Mouse (Mus musculus): Measurements from ENCODE around the gene Abca8b. TPM values are rescaled to one million over a fixed set of nuclear protein-coding genes. Genes with fewer than 3 reads are reported as not detected.
"Not testable (repeated sequence)": the region's sequence is repeated elsewhere in the genome, so short reads cannot be mapped to it uniquely, and the experiment has no call there.

Gene Abca8b
- polyA plus RNA-seq, 1 experiment from 2014 or later: 3.4 TPM

DNA sequence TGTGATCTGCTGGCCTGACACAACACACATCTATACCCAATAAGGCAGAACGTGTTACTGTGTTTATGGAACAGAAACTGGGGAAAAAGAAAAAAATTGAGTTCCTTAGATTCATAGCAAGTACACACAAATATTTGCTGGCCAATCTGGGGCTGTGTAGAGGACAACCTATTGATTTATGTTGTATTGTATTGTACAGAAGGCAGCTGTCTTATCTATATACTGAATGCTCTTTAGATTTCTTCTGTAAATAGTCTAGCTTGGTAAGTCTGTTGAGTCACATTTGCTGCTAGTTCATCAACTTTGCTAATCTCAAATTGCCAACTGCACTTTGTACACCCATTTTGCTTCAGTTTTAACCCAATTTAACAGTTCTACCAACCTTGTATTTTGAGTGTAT is 7.5 kb downstream of the Abca8b start:
- Histone ChIP-seq H3K27ac (replicated peaks; ENCODE audit: low read depth, low read length) (no peak overlapping the region), H3K27me3 (replicated peaks; ENCODE audit: control insufficient read depth, insufficient read depth, low read length) (no peaks in the 10 kb centered on the region), H3K9ac (ENCODE audit: low read depth, low read length) (no peak overlapping the region), H3K36me3 (ENCODE audit: control insufficient read depth, insufficient read depth, low read length) (no peaks in the 10 kb centered on the region), H3K4me2 (ENCODE audit: low read depth, low read length) (no peak overlapping the region), H3K4me1 (ENCODE audit: control insufficient read depth, insufficient read depth, low read length) (no peaks in the 10 kb centered on the region), H3K4me3 (ENCODE audit: low read depth, low read length) (no peak overlapping the region), H3K9me3 (ENCODE audit: control insufficient read depth, low read length) (no peaks in the 10 kb centered on the region; the same call in 1 of the 2 replicates)
- ATAC-seq (ENCODE audit: low read depth) (no peak), DNase-seq (ENCODE audit: low spot score) (no peak)
- WGBS: 45% methylated on average over 1 of the region's 1 CpGs

DNA sequence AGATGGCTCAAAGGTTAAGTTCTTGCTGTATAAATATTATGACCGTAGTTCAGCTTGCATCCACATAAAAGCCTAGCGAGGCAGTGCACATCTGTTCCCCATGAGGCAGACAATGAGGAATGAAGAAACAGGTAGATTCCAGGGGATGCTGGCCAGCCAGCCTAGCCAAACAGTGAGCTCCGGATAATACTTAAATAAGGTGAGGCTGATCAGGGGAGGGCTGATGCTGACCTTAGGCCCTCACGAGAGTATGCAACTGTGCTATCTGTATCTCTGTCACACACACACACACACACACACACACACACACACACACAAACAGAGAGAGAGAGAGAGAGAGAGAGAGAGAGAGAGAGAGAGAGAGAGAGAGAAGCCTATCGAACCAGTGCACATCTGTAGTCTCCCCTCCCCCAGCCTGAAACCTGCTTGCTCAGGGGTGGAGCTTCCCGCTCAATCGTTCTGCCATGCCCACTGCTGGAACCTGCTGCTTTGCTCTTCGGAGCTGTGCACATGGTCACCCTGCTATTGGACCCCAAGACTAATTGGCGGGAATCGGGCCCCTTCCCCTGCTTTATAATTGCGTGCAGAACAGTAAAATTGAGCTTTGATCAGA is 8.1 kb downstream of the Abca8b start:
- not testable (repeated sequence) for H3K27me3 ChIP-seq (replicated peaks; ENCODE audit: control insufficient read depth, insufficient read depth, low read length); H3K36me3 ChIP-seq (ENCODE audit: control insufficient read depth, insufficient read depth, low read length); ATAC-seq (ENCODE audit: low read depth); H3K9me3 ChIP-seq (ENCODE audit: control insufficient read depth, low read length); H3K9ac ChIP-seq (ENCODE audit: low read depth, low read length); H3K27ac ChIP-seq (replicated peaks; ENCODE audit: low read depth, low read length); H3K4me3 ChIP-seq (ENCODE audit: low read depth, low read length); DNase-seq (ENCODE audit: low spot score); H3K4me1 ChIP-seq (ENCODE audit: control insufficient read depth, insufficient read depth, low read length); H3K4me2 ChIP-seq (ENCODE audit: low read depth, low read length)
- WGBS: 33% methylated on average over 11 of the region's 11 CpGs

DNA sequence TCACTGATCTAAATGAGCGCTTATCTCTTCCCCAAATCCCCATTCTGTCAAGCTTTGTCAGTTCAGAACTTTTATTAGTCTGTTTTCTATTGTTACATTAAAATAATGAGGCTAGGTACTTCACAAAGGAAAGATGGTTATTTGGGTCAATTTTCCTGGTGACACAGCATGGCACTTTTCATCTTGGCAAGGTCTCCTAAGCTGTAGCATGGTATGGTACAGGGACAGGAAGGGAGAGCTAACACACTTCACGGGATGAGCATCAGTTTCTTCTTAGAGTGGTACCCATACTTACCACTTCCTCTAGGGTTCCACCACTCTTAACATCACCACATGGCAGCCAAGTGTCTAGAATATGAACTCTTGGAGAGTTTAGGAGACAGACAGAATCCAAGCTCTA is 13.8 kb downstream of the Abca8b start:
- 90% methylated on average over 2 of the region's 2 CpGs for WGBS
- Histone ChIP-seq H3K27ac (replicated peaks; ENCODE audit: low read depth, low read length) (no peak overlapping the region), H3K4me2 (ENCODE audit: low read depth, low read length) (no peak overlapping the region), H3K4me1 (ENCODE audit: control insufficient read depth, insufficient read depth, low read length) (no peaks in the 10 kb centered on the region), H3K9ac (ENCODE audit: low read depth, low read length) (no peak overlapping the region), H3K36me3 (ENCODE audit: control insufficient read depth, insufficient read depth, low read length) (no peaks in the 10 kb centered on the region), H3K4me3 (ENCODE audit: low read depth, low read length) (no peak overlapping the region), H3K27me3 (replicated peaks; ENCODE audit: control insufficient read depth, insufficient read depth, low read length) (no peaks in the 10 kb centered on the region), H3K9me3 (ENCODE audit: control insufficient read depth, low read length) (peaks cover 7% of the 10 kb centered on the region)
- ATAC-seq (ENCODE audit: low read depth): no peak
- DNase-seq (ENCODE audit: low spot score): no peak

DNA sequence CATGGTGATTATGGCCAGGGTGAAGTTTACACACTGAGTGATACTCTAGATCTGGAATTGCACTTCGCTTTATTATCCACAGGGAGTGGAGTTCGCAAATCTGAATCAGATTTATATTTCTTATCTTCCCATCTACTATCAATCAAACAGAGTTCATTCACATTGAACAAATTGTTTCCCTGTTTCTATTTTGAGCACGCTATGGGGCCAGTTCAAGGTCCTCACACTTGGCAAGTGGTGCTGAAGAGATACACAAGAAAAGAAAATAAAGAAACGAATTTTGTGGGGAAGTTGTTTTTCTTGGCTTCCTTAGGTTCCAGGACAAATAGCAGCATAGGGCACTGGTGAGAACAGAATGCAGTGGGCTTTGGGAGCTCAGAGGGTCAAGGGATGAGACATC is 25.1 kb downstream of the Abca8b start:
- Histone ChIP-seq H3K27me3 (replicated peaks; ENCODE audit: control insufficient read depth, insufficient read depth, low read length) (no peaks in the 10 kb centered on the region), H3K4me1 (ENCODE audit: control insufficient read depth, insufficient read depth, low read length) (no peaks in the 10 kb centered on the region), H3K4me2 (ENCODE audit: low read depth, low read length) (no peak overlapping the region), H3K36me3 (ENCODE audit: control insufficient read depth, insufficient read depth, low read length) (no peaks in the 10 kb centered on the region), H3K27ac (replicated peaks; ENCODE audit: low read depth, low read length) (no peak overlapping the region), H3K9ac (ENCODE audit: low read depth, low read length) (no peak overlapping the region), H3K9me3 (ENCODE audit: control insufficient read depth, low read length) (0 out of 2 replicates have a peak, but pooled peaks cover 6% of the 10 kb centered on the region), H3K4me3 (ENCODE audit: low read depth, low read length) (no peak overlapping the region)
- 71% methylated on average over 4 of the region's 4 CpGs for WGBS
- ATAC-seq (ENCODE audit: low read depth): no peak
- DNase-seq (ENCODE audit: low spot score): no peak

DNA sequence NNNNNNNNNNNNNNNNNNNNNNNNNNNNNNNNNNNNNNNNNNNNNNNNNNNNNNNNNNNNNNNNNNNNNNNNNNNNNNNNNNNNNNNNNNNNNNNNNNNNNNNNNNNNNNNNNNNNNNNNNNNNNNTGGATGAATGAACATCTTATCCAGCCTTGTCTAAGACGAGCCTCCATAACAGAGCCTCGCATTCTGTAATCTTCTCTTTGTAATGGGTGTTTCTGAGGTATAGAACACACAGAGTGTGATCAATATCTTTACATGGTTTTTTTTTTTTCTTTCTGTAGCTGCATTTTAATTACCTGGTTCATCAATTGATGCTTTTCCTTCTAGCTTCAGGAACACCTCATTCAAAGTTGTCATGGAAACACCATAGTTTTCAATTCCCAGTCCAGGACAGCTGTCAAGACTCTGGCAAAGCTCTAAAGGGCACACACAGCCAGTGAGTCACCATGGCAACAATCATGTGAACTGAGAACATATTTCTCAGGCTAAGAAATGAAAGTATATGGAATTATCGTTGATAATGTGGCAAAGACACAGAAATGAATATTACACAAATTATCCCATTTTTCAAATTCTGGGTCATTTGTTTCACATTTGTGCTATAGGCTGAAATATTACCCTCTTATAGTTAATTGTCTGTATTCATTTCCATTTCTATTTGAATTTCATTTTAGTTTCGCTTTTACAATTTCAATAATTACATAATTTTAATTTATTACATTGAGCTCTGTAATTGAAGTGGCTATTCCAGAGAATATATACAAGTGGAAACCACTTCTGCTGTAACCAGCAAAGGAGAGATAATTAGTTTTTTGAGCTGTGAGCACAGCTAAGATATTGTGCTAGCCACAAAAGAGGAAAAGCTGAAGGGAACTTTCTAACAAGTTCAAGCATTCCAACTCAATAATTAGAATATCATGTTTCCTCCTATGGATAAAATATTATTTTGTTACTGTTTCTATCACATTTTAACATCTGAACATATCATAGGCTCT is 33.9 kb downstream of the Abca8b start:
- DNase-seq (ENCODE audit: low spot score): peak; percentile 9
- ATAC-seq (ENCODE audit: low read depth): no peak

DNA sequence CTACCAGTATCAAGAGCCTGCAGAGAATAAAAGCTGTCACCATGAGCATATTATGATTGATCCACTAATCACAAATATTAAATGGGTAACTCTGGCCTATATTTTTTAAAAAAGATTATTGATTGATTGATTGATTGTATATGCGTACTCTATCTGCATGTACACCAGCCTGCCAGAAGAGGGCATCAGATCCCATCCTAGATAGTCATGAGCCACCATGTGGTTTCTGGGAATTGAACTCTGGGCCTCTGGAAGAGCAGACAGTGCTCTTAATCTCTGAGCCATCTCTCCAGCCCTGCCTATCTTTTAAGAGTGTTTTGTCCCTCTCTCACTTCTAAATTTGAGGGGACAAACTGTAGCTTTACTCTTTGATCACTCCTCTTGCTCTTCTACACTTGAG is 40.5 kb downstream of the Abca8b start:
- H3K4me3 ChIP-seq (ENCODE audit: low read depth, low read length): no peak overlapping the region
- H3K27ac ChIP-seq (replicated peaks; ENCODE audit: low read depth, low read length): no peak overlapping the region
- ATAC-seq (ENCODE audit: low read depth): no peak
- no peak overlapping the region for H3K4me2 ChIP-seq (ENCODE audit: low read depth, low read length)
- H3K9ac ChIP-seq (ENCODE audit: low read depth, low read length): no peak overlapping the region
- no peaks in the 10 kb centered on the region for H3K4me1 ChIP-seq (ENCODE audit: control insufficient read depth, insufficient read depth, low read length)
- H3K9me3 ChIP-seq (ENCODE audit: control insufficient read depth, low read length): no peaks in the 10 kb centered on the region
- no peaks in the 10 kb centered on the region for H3K27me3 ChIP-seq (replicated peaks; ENCODE audit: control insufficient read depth, insufficient read depth, low read length)
- 95% methylated on average over 1 of the region's 1 CpGs for WGBS
- DNase-seq (ENCODE audit: low spot score): no peak
- H3K36me3 ChIP-seq (ENCODE audit: control insufficient read depth, insufficient read depth, low read length): no peaks in the 10 kb centered on the region

More for the DNA sequence above, 33.9 kb downstream of the Abca8b start:
- Histone ChIP-seq H3K36me3 (ENCODE audit: control insufficient read depth, insufficient read depth, low read length) (no peaks in the 10 kb centered on the region), H3K4me3 (ENCODE audit: low read depth, low read length) (no peak overlapping the region), H3K27me3 (replicated peaks; ENCODE audit: control insufficient read depth, insufficient read depth, low read length) (no peaks in the 10 kb centered on the region), H3K9me3 (ENCODE audit: control insufficient read depth, low read length) (no peaks in the 10 kb centered on the region), H3K4me1 (ENCODE audit: control insufficient read depth, insufficient read depth, low read length) (no peaks in the 10 kb centered on the region), H3K27ac (replicated peaks; ENCODE audit: low read depth, low read length) (no peak overlapping the region), H3K4me2 (ENCODE audit: low read depth, low read length) (no peak overlapping the region), H3K9ac (ENCODE audit: low read depth, low read length) (no peak overlapping the region)
- 83% methylated on average over 4 of the region's 4 CpGs for WGBS

DNA sequence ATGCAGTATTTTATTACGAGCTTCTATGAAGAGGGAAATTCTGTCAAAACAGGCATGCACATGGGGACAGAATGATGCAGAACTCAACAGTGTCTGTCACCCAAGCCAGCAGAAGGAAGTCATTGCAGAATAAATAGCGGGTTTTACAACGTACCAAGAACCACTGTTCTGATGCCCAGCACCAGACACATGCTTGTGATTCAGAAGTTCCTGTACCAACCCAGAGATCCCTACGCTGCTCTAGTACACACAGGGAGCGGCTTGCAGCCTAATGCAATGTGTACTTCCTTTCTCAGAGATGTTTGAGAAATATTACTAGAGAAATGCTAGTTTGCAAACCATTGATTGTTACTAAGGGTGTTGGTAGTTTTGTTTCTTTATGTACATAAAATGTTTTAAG is 58.7 kb downstream of the Abca8b start:
- Histone ChIP-seq H3K27me3 (replicated peaks; ENCODE audit: control insufficient read depth, insufficient read depth, low read length) (no peaks in the 10 kb centered on the region), H3K36me3 (ENCODE audit: control insufficient read depth, insufficient read depth, low read length) (no peaks in the 10 kb centered on the region), H3K9me3 (ENCODE audit: control insufficient read depth, low read length) (no peaks in the 10 kb centered on the region), H3K4me2 (ENCODE audit: low read depth, low read length) (no peak overlapping the region), H3K27ac (replicated peaks; ENCODE audit: low read depth, low read length) (no peak overlapping the region), H3K4me1 (ENCODE audit: control insufficient read depth, insufficient read depth, low read length) (no peaks in the 10 kb centered on the region), H3K4me3 (ENCODE audit: low read depth, low read length) (no peak overlapping the region), H3K9ac (ENCODE audit: low read depth, low read length) (no peak overlapping the region)
- ATAC-seq (ENCODE audit: low read depth) (no peak), DNase-seq (ENCODE audit: low spot score) (no peak)
- WGBS: 87% methylated on average over 5 of the region's 5 CpGs

DNA sequence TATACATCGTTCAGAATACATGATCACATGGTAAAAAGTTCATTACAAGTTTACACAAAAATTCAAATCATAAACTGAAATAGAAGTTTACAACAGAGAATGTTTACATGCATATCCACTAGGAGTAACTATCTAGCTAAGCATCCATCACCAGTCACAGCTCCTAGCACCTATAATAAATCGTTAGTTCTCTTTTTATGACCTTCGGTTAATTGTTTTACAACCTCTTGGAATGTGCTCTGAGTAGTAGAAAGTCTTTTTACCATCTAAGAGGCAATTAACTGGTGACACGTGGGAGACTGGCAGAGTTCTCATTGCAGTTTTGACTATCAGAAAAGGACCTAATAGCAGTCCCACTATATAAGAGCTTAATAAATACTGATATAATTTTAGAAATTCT is 62.4 kb downstream of the Abca8b start:
- not testable (repeated sequence) for H3K9me3 ChIP-seq (ENCODE audit: control insufficient read depth, low read length); H3K27me3 ChIP-seq (replicated peaks; ENCODE audit: control insufficient read depth, insufficient read depth, low read length); H3K4me2 ChIP-seq (ENCODE audit: low read depth, low read length); ATAC-seq (ENCODE audit: low read depth); DNase-seq (ENCODE audit: low spot score); H3K4me3 ChIP-seq (ENCODE audit: low read depth, low read length); H3K9ac ChIP-seq (ENCODE audit: low read depth, low read length); H3K4me1 ChIP-seq (ENCODE audit: control insufficient read depth, insufficient read depth, low read length); H3K27ac ChIP-seq (replicated peaks; ENCODE audit: low read depth, low read length); H3K36me3 ChIP-seq (ENCODE audit: control insufficient read depth, insufficient read depth, low read length)
- 81% methylated on average over 4 of the region's 4 CpGs for WGBS

Data from embryonic facial prominence, embryonic 14.5 days (tissue).